Mouse (Mus musculus) heart, adult 2 months (tissue): ENCODE measurements at regions not wholly inside any gene's neighbourhood (a gene's known extent, or its start where the extent isn't known, plus 50 kb on each side); places are given as distances from the start of the nearest gene placed in this dataset.
A peak's percentile ranks its signal among the peaks of the same experiment; 100 is the strongest.

Source experiments
- DNase-seq, 2 experiments: peaks; one replicate each; pipeline ENCODE4 v3.0.0; 2021
- H3K27ac ChIP-seq: fragments of 200-600 bp; 2 replicates; pipeline ENCODE4 v1.8.1; 2022
- H3K27me3 ChIP-seq: fragments of 200-500 bp; 2 replicates; pipeline ENCODE4 v1.6.1; 2012; ENCODE audit warnings: mild to moderate bottlenecking, low read length, inconsistent platforms, mixed read lengths; ENCODE audit not compliant: control insufficient read depth, insufficient read depth
- H3K36me3 ChIP-seq: fragments of 200-500 bp; 2 replicates; pipeline ENCODE4 v1.6.1; 2012; ENCODE audit warnings: low read length, inconsistent platforms; ENCODE audit not compliant: control insufficient read depth, insufficient read depth
- H3K4me1 ChIP-seq: fragments of 200-500 bp; 2 replicates; pipeline ENCODE4 v1.6.1; 2011; ENCODE audit warnings: low read length; ENCODE audit not compliant: control insufficient read depth, insufficient read depth
- H3K4me3 ChIP-seq: fragments of 200-600 bp; 2 replicates; pipeline ENCODE4 v1.8.1; 2022
- H3K79me2 ChIP-seq: fragments of 200-500 bp; replicated peaks from 2 replicates; pipeline ENCODE4 v1.6.1; 2012; ENCODE audit warnings: mild to moderate bottlenecking, inconsistent platforms, low read length, moderate library complexity, mixed read lengths; ENCODE audit not compliant: control insufficient read depth, insufficient read depth
- H3K9ac ChIP-seq: fragments of 200-500 bp; 2 replicates; pipeline ENCODE4 v1.6.1; 2012; ENCODE audit warnings: low read depth, mild to moderate bottlenecking, control low read depth, inconsistent platforms, low read length, mixed read lengths
- CTCF ChIP-seq: fragments of 200-600 bp; IDR thresholded peaks from 2 replicates; pipeline ENCODE4 v1.8.1; 2022; ENCODE audit warnings: antibody characterized with exemption, mild to moderate bottlenecking, moderate library complexity
- EP300 ChIP-seq: fragments of 200-500 bp; IDR thresholded peaks from 2 replicates; pipeline ENCODE4 v1.6.1; 2011; ENCODE audit warnings: low read depth, low read length, control low read depth; ENCODE audit not compliant: insufficient read depth
- POLR2A ChIP-seq: fragments of 200-500 bp; IDR thresholded peaks from 2 replicates; pipeline ENCODE4 v1.6.1; 2011; ENCODE audit warnings: mild to moderate bottlenecking, low read depth, low read length, control low read depth; ENCODE audit not compliant: insufficient read depth
- WGBS: fragments of 180-500 bp; shearing (Covaris S2); methylation state at CpG from one replicate; pipeline ENCODE4 v1.1.7; 2018; 5-methylcytosine and 5-hydroxymethylcytosine counted together
- intact Hi-C: fragments of 180-260 bp; cut with DNase I; formaldehyde crosslinking; loops from one replicate; pipeline ENCODE4 v1.15.1; 2025

DNA sequence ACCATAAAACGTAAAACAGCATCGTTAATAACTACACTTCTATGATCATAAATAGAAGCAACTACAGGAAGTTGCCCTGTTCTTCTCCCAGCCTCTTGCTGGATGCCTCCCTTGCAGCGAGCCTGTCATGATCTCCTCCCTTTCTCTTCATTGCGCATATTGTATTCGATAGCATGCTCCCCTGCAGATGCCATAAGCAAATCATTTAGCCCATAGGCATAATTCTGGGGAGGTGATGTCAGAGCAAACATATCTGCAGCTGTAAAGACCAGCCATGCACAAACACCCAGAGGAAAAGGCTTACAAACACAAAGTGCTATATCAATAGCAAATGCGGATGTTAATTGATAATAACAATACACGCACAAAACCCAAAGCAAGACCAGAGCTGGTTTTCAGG lies 155.7 kb upstream of the Kif2a start:
- no peaks in the 10 kb centered on the region for H3K79me2 ChIP-seq
- H3K27ac ChIP-seq, result no peak overlapping the region
- no peak for DNase-seq
- whole genome bisulfite sequencing, result 81% methylated on average over 7 of the region's 7 CpGs
- no peaks in the 10 kb centered on the region for H3K4me1 ChIP-seq
- TF ChIP-seq CTCF, result no peak
- no peak for TF ChIP-seq POLR2A
- no peak for TF ChIP-seq EP300
- no peaks in the 10 kb centered on the region for H3K27me3 ChIP-seq
- no peaks in the 10 kb centered on the region for H3K36me3 ChIP-seq
- intact Hi-C loops, result no loop called here
- H3K4me3 ChIP-seq, result no peak overlapping the region
- H3K9ac ChIP-seq, result no peak overlapping the region

DNA sequence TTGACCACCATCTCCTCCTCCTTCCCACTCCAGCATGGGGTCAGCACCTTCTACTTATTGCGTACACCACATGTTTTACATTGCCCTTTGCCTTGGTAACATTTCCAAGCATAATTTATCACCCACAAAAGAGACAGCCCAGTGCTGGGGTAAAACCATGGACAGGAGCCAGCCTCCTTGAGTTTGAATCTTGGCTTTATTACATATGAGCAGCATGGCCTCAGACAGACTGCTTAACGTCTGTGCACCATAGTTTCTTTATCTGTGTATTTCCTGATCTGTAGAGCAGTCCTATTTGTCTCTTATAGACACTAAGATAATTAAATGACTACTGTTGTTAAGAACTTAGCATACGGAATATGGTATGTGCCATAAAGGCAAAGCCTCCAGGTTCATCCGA lies 154.0 kb upstream of the Kif2a start:
- no peaks in the 10 kb centered on the region for H3K4me1 ChIP-seq
- H3K4me3 ChIP-seq, result no peak overlapping the region
- intact Hi-C loops, result no loop called here
- H3K79me2 ChIP-seq, result no peaks in the 10 kb centered on the region
- 74% methylated on average over 4 of the region's 4 CpGs for WGBS
- H3K9ac ChIP-seq, result no peak overlapping the region
- DNase-seq, result no peak
- H3K27me3 ChIP-seq, result no peaks in the 10 kb centered on the region
- H3K36me3 ChIP-seq, result no peaks in the 10 kb centered on the region
- H3K27ac ChIP-seq, result no peak overlapping the region
- TF ChIP-seq CTCF, result no peak
- TF ChIP-seq EP300, result no peak
- no peak for TF ChIP-seq POLR2A

- no peaks in the 10 kb centered on the region for H3K79me2 ChIP-seq
- TF ChIP-seq CTCF (no peak), EP300 (no peak), POLR2A (no peak)
- H3K4me1 ChIP-seq, result no peaks in the 10 kb centered on the region
- no peaks in the 10 kb centered on the region for H3K36me3 ChIP-seq
- H3K27ac ChIP-seq, result no peak overlapping the region
- peak; percentile 40 to 52 for DNase-seq
- 11% methylated on average over 15 of the region's 15 CpGs for WGBS
- peak overlapping the region; percentile 9; the same call in 1 of the 2 replicates for H3K9ac ChIP-seq
- no peaks in the 10 kb centered on the region for H3K27me3 ChIP-seq
- intact Hi-C loops, result no loop called here
- peak overlapping the region; percentile 19 for H3K4me3 ChIP-seq
These were observed 146.7 kb upstream of the Kif2a start for GRCm38 (mm10) chr13:107168599-107169149.

- Histone ChIP-seq H3K79me2 (no peaks in the 10 kb centered on the region), H3K4me3 (peak overlapping the region; percentile 19), H3K27me3 (no peaks in the 10 kb centered on the region), H3K27ac (no peak overlapping the region), H3K9ac (no peak overlapping the region), H3K4me1 (no peaks in the 10 kb centered on the region), H3K36me3 (no peaks in the 10 kb centered on the region)
- WGBS, result 83% methylated on average over 10 of the region's 10 CpGs
- TF ChIP-seq POLR2A, result no peak
- TF ChIP-seq CTCF, result no peak
- TF ChIP-seq EP300, result no peak
- intact Hi-C loops, result no loop called here
- DNase-seq, result no peak
These were observed 146.1 kb upstream of the Kif2a start for GRCm38 (mm10) chr13:107167856-107168598.

DNA sequence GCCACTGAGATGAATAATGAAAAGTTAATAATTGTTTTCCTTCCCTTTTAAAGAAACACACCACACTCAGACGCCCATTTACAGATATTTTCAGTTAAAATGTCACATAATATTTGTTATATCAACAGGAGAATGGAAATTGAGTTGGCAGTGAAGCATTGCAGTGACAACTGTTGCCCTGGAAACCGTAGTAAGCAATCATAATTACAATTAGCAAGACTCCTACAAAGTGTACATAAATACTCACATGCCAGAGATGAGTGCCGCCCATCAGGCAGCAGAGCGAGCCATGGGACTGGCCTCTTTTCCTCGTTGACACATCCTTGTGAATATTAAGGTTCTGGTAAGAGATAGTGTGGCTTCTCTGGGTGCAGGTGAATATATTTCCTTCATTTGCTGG lies 129.6 kb upstream of the Kif2a start:
- intact Hi-C loops, result no loop called here
- no peak for TF ChIP-seq CTCF
- no peak for TF ChIP-seq POLR2A
- no peak for TF ChIP-seq EP300
- no peaks in the 10 kb centered on the region for H3K36me3 ChIP-seq
- 76% methylated on average over 5 of the region's 5 CpGs for WGBS
- no peak overlapping the region for H3K9ac ChIP-seq
- no peaks in the 10 kb centered on the region for H3K27me3 ChIP-seq
- H3K4me1 ChIP-seq, result no peaks in the 10 kb centered on the region
- no peak overlapping the region for H3K27ac ChIP-seq
- DNase-seq, result no peak
- no peaks in the 10 kb centered on the region for H3K79me2 ChIP-seq
- H3K4me3 ChIP-seq, result no peak overlapping the region

- H3K4me3 ChIP-seq, result no peak overlapping the region
- no peak overlapping the region for H3K9ac ChIP-seq
- intact Hi-C loops, result no loop called here
- H3K27ac ChIP-seq, result no peak overlapping the region
- no peaks in the 10 kb centered on the region for H3K27me3 ChIP-seq
- no peaks in the 10 kb centered on the region for H3K79me2 ChIP-seq
- TF ChIP-seq CTCF (no peak), EP300 (no peak), POLR2A (no peak)
- WGBS, result 59% methylated on average over 4 of the region's 4 CpGs
- no peaks in the 10 kb centered on the region for H3K36me3 ChIP-seq
- DNase-seq, result no peak
- H3K4me1 ChIP-seq, result no peaks in the 10 kb centered on the region
These were observed 119.3 kb upstream of the Kif2a start for GRCm38 (mm10) chr13:107141209-107141608.
